ENCODE assay signal across 16 mouse cellular contexts in genomic region chr2:34146431-34146830, GRCm38 (mm10).
"Had no signal": no experiment of that assay in that cellular context is flagged by ENCODE, and none has a peak within 500 bp of the region (broad histone marks: within the 10 kb centered on the region; RNA-seq: fewer than 3 reads in every experiment).

No protein-coding gene starts in this region.

- DNase-seq: lung, adult 2 months; lung, postnatal 14 days; lung, postnatal 36 days; right cerebral cortex, postnatal 14 days; thymus, adult 2 months; thymus, postnatal 25 days; thymus, postnatal 4 days had no signal

- H3K4me1 ChIP-seq: lung, embryonic 15.5 days; megakaryocyte, embryonic 14.5 days; stomach, embryonic 15.5 days had no signal

- H3K4me3 ChIP-seq: lung, embryonic 15.5 days; megakaryocyte, embryonic 14.5 days; midbrain, embryonic 13.5 days; midbrain, embryonic 15.5 days; stomach, embryonic 15.5 days had no signal

- H3K9me3 ChIP-seq: lung, embryonic 15.5 days; midbrain, embryonic 13.5 days; midbrain, embryonic 15.5 days; stomach, embryonic 15.5 days had no signal

- H3K36me3 ChIP-seq: lung, embryonic 15.5 days; midbrain, embryonic 13.5 days; midbrain, embryonic 15.5 days; stomach, embryonic 15.5 days had no signal

- ATAC-seq: lung, postnatal 0 days; midbrain, embryonic 13.5 days; midbrain, embryonic 15.5 days had no signal

- H3K27me3 ChIP-seq: lung, embryonic 15.5 days; midbrain, embryonic 13.5 days; midbrain, embryonic 15.5 days; stomach, embryonic 15.5 days had no signal

- H3K27ac ChIP-seq: lung, embryonic 15.5 days; macrophage; midbrain, embryonic 13.5 days; midbrain, embryonic 15.5 days; stomach, embryonic 15.5 days; stomach, postnatal 0 days had no signal

- H3K9ac ChIP-seq: lung, embryonic 15.5 days; midbrain, embryonic 13.5 days; midbrain, embryonic 15.5 days; stomach, embryonic 15.5 days had no signal

- H3K4me2 ChIP-seq: lung, embryonic 15.5 days; midbrain, embryonic 11.5 days; midbrain, embryonic 13.5 days; midbrain, embryonic 15.5 days; stomach, embryonic 15.5 days had no signal
